Mouse (Mus musculus): ENCODE data around the gene Cacna1c.

The Cacna1c gene

GRCm38 (mm10) chr6:119220297-119220696 is 24.1 kb upstream of the Cacna1c start:
- no peak for TF ChIP-seq GATA4 (IDR thresholded peaks at IDR 0.05; ENCODE audit: insufficient replicate concordance, low read length)

GRCm38 (mm10) chr6:119219237-119219870 is 23.1 kb upstream of the Cacna1c start:
- no peak for TF ChIP-seq GATA4 (IDR thresholded peaks at IDR 0.05; ENCODE audit: insufficient replicate concordance, low read length)

GRCm38 (mm10) chr6:119218591-119218990 is 22.4 kb upstream of the Cacna1c start:
- no peak for TF ChIP-seq GATA4 (IDR thresholded peaks at IDR 0.05; ENCODE audit: insufficient replicate concordance, low read length)

GRCm38 (mm10) chr6:119217661-119218060 is 21.4 kb upstream of the Cacna1c start:
- no peak for TF ChIP-seq GATA4 (IDR thresholded peaks at IDR 0.05; ENCODE audit: insufficient replicate concordance, low read length)

- TF ChIP-seq GATA4 (IDR thresholded peaks at IDR 0.05; ENCODE audit: insufficient replicate concordance, low read length) = no peak
Measured at GRCm38 (mm10) chr6:119215040-119215613, 18.9 kb upstream of the Cacna1c start.

- no peak for TF ChIP-seq GATA4 (IDR thresholded peaks at IDR 0.05; ENCODE audit: insufficient replicate concordance, low read length)
Measured at GRCm38 (mm10) chr6:119214190-119214589, 18.0 kb upstream of the Cacna1c start.

- no peak for TF ChIP-seq GATA4 (IDR thresholded peaks at IDR 0.05; ENCODE audit: insufficient replicate concordance, low read length)
Measured at GRCm38 (mm10) chr6:119213375-119213774, 17.2 kb upstream of the Cacna1c start.

GRCm38 (mm10) chr6:119204915-119205314 is 8.7 kb upstream of the Cacna1c start:
- no peak for TF ChIP-seq GATA4 (IDR thresholded peaks at IDR 0.05; ENCODE audit: insufficient replicate concordance, low read length)

GRCm38 (mm10) chr6:119204286-119204685 is 8.1 kb upstream of the Cacna1c start:
- no peak for TF ChIP-seq GATA4 (IDR thresholded peaks at IDR 0.05; ENCODE audit: insufficient replicate concordance, low read length)

- no peak for TF ChIP-seq GATA4 (IDR thresholded peaks at IDR 0.05; ENCODE audit: insufficient replicate concordance, low read length)
Measured at GRCm38 (mm10) chr6:119201575-119201974, 5.4 kb upstream of the Cacna1c start.

- TF ChIP-seq GATA4 (IDR thresholded peaks at IDR 0.05; ENCODE audit: insufficient replicate concordance, low read length) = no peak
Measured at GRCm38 (mm10) chr6:119200362-119200761, 4.1 kb upstream of the Cacna1c start.

- no peak for TF ChIP-seq GATA4 (IDR thresholded peaks at IDR 0.05; ENCODE audit: insufficient replicate concordance, low read length)
Measured at GRCm38 (mm10) chr6:119199274-119199879, 3.2 kb upstream of the Cacna1c start.

- no peak for TF ChIP-seq GATA4 (IDR thresholded peaks at IDR 0.05; ENCODE audit: insufficient replicate concordance, low read length)
Measured at GRCm38 (mm10) chr6:119198534-119199273, 2.5 kb upstream of the Cacna1c start.

- TF ChIP-seq GATA4 (IDR thresholded peaks at IDR 0.05; ENCODE audit: insufficient replicate concordance, low read length) = no peak
Measured at GRCm38 (mm10) chr6:119194601-119195000, 1.6 kb downstream of the Cacna1c start.

GRCm38 (mm10) chr6:119194161-119194560 is 2.1 kb downstream of the Cacna1c start:
- TF ChIP-seq GATA4 (IDR thresholded peaks at IDR 0.05; ENCODE audit: insufficient replicate concordance, low read length) = no peak
